Mouse (Mus musculus): ENCODE results near the gene Med15.

Gene Med15

GRCm38 (mm10) chr16:17650711-17651110 is 82.0 kb downstream of the Med15 start:
- DNase-seq (ENCODE audit: low read depth in 1 of 2, low spot score in 2 of 2) = no peak

- no peak for DNase-seq (ENCODE audit: low read depth in 1 of 2, low spot score in 2 of 2)
Measured at GRCm38 (mm10) chr16:17649925-17650605, 82.6 kb downstream of the Med15 start.

GRCm38 (mm10) chr16:17647566-17648340 is 84.9 kb downstream of the Med15 start:
- DNase-seq (ENCODE audit: low read depth in 1 of 2, low spot score in 2 of 2) = no peak

- DNase-seq (ENCODE audit: low read depth in 1 of 2, low spot score in 2 of 2) = no peak
Measured at GRCm38 (mm10) chr16:17647156-17647555, 85.5 kb downstream of the Med15 start.

GRCm38 (mm10) chr16:17646310-17647114 is 86.2 kb downstream of the Med15 start, which contains the start of gene Ccdc74a:
Gene Ccdc74a (plus strand): TSS chr16:17646470.
- DNase-seq (ENCODE audit: low read depth in 1 of 2, low spot score in 2 of 2) = peak; percentile 48 to 61

- no peak for DNase-seq (ENCODE audit: low read depth in 1 of 2, low spot score in 2 of 2)
Measured at GRCm38 (mm10) chr16:17643437-17643990, 89.2 kb downstream of the Med15 start.

GRCm38 (mm10) chr16:17642311-17642710 is 90.4 kb downstream of the Med15 start:
- no peak for DNase-seq (ENCODE audit: low read depth in 1 of 2, low spot score in 2 of 2)

GRCm38 (mm10) chr16:17641301-17641700 is 91.4 kb downstream of the Med15 start:
- no peak for DNase-seq (ENCODE audit: low read depth in 1 of 2, low spot score in 2 of 2)

- no peak for DNase-seq (ENCODE audit: low read depth in 1 of 2, low spot score in 2 of 2)
Measured at GRCm38 (mm10) chr16:17640706-17641105, 92.0 kb downstream of the Med15 start.

GRCm38 (mm10) chr16:17639951-17640350 is 92.7 kb downstream of the Med15 start:
- no peak for DNase-seq (ENCODE audit: low read depth in 1 of 2, low spot score in 2 of 2)

GRCm38 (mm10) chr16:17639081-17639480 is 93.6 kb downstream of the Med15 start:
- no peak for DNase-seq (ENCODE audit: low read depth in 1 of 2, low spot score in 2 of 2)

- DNase-seq (ENCODE audit: low read depth in 1 of 2, low spot score in 2 of 2) = no peak
Measured at GRCm38 (mm10) chr16:17638036-17638628, 94.6 kb downstream of the Med15 start.

- no peak for DNase-seq (ENCODE audit: low read depth in 1 of 2, low spot score in 2 of 2)
Measured at GRCm38 (mm10) chr16:17637610-17638009, 95.1 kb downstream of the Med15 start.

GRCm38 (mm10) chr16:17636904-17637303 is 95.8 kb downstream of the Med15 start:
- DNase-seq (ENCODE audit: low read depth in 1 of 2, low spot score in 2 of 2) = no peak

GRCm38 (mm10) chr16:17633481-17634181 is 99.1 kb downstream of the Med15 start:
- no peak for DNase-seq (ENCODE audit: low read depth in 1 of 2, low spot score in 2 of 2)

GRCm38 (mm10) chr16:17632580-17632979 is 100.1 kb downstream of the Med15 start:
- DNase-seq (ENCODE audit: low read depth in 1 of 2, low spot score in 2 of 2) = no peak

GRCm38 (mm10) chr16:17626269-17626555 is 106.5 kb downstream of the Med15 start:
- DNase-seq (ENCODE audit: low read depth in 1 of 2, low spot score in 2 of 2) = no peak

GRCm38 (mm10) chr16:17625488-17626268 is 107.0 kb downstream of the Med15 start:
- DNase-seq (ENCODE audit: low read depth in 1 of 2, low spot score in 2 of 2) = no peak

GRCm38 (mm10) chr16:17621936-17622335 is 110.8 kb downstream of the Med15 start:
- no peak for DNase-seq (ENCODE audit: low read depth in 1 of 2, low spot score in 2 of 2)
